Mouse (Mus musculus) kidney, postnatal 0 days (tissue): ENCODE data around the gene Suds3. TPM values are rescaled to one million over a fixed set of nuclear protein-coding genes. Genes with fewer than 3 reads are reported as not detected.

Experiments used
- ATAC-seq: fragments of 200-750 bp; cut with Nextera tagmentation; replicated peaks from 2 replicates; pipeline ENCODE4 v1.8.0; 2017; ENCODE audit warnings: low read depth, moderate number of reproducible peaks, moderate TSS enrichment, moderate library complexity; ENCODE audit not compliant: low FRiP score
- DNase-seq: peaks from one replicate; pipeline ENCODE4 v3.0.0-alpha.2; 2016; ENCODE audit warnings: low spot score
- H3K27ac ChIP-seq: fragments of 300-500 bp; sonication (generic); 2 replicates; pipeline ENCODE4 v1.5.1; 2014; ENCODE audit warnings: mild to moderate bottlenecking
- H3K27me3 ChIP-seq: fragments of 300-500 bp; sonication (generic); 2 replicates; pipeline ENCODE4 v1.6.1; 2014; ENCODE audit warnings: low read length, mixed read lengths; ENCODE audit not compliant: insufficient read depth
- H3K36me3 ChIP-seq: fragments of 300-500 bp; sonication (generic); 2 replicates; pipeline ENCODE4 v1.6.1; 2014; ENCODE audit warnings: low read length, mixed read lengths; ENCODE audit not compliant: insufficient read depth
- H3K4me1 ChIP-seq: fragments of 300-500 bp; sonication (generic); replicated peaks from 2 replicates; pipeline ENCODE4 v1.6.1; 2014; ENCODE audit warnings: antibody characterized with exemption, low read length, mixed read lengths; ENCODE audit not compliant: insufficient read depth
- H3K4me2 ChIP-seq: fragments of 300-500 bp; sonication (generic); 2 replicates; pipeline ENCODE4 v1.6.1; 2014; ENCODE audit warnings: mild to moderate bottlenecking, low read length, moderate library complexity, mixed read lengths
- H3K4me3 ChIP-seq: fragments of 300-500 bp; sonication (generic); replicated peaks from 2 replicates; pipeline ENCODE4 v1.5.1; 2014; ENCODE audit warnings: low read depth, low read length
- H3K9ac ChIP-seq: fragments of 300-500 bp; sonication (generic); 2 replicates; pipeline ENCODE4 v1.6.1; 2014; ENCODE audit warnings: low read depth, low read length
- H3K9me3 ChIP-seq: fragments of 300-500 bp; sonication (generic); replicated peaks from 2 replicates; pipeline ENCODE4 v1.6.1; 2016; ENCODE audit warnings: low read length, inconsistent platforms, mixed read lengths
- CTCF ChIP-seq: IDR thresholded peaks from 2 replicates; pipeline ENCODE4 v1.5.1; 2016; ENCODE audit warnings: antibody characterized with exemption, low read depth, mild to moderate bottlenecking, moderate library complexity
- WGBS: fragments of 180-500 bp; shearing (Covaris S2); extraction: QIAGEN DNeasy Blood & Tissue Kit; methylation state at CpG from one replicate; pipeline ENCODE4 v1.1.7; 2014; 5-methylcytosine and 5-hydroxymethylcytosine counted together
- polyA plus RNA-seq: library from polyadenylated mRNA; unstranded; fragments of >200 nt; fragmentation: Nextera tagmentation; extraction: Ambion mirVana; gene quantifications from 2 replicates; pipeline ENCODE4 v1.2.1, GENCODE M21; 2015

The Suds3 gene
- 69.3 and 69.5 TPM in 2 replicates for polyA plus RNA-seq

DNA sequence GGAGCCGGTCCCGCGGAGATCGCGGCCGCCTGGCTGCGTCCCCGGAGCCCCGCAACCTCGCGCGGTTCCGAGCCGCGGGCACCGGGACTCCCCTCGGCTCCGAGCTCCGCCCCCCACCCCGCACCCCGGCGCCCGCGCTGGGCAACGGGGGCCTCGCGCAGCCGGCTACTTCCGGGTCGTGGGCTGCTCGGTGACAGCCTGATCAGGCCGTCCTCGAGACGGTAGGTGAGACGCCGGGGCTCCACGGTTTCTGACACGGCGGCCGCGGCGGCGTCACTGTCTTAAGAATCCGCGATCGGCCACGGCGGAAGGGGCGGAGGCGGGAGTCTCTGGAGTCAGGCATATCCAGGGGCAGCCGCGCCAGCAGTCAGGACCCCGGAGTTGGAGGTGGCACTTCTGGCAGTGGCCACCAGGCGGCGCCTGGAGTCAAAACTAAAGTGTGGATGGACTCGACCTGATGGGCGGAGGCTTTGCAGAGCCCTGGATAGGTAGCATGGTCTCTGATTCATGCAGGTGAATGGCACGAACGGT, at the start of gene Suds3:
Gene Suds3 (minus strand): TSS at position 278 of the 531 bp plus-strand sequence.
- peak; percentile 89 for DNase-seq
- Histone ChIP-seq H3K4me1 (peaks cover 2% of the 10 kb centered on the region; the same call in 1 of the 2 replicates), H3K4me3 (peak within 1 kb of the TSS; percentile 98), H3K36me3 (0 out of 2 replicates have a peak, but pooled peaks cover 5% of the 10 kb centered on the region), H3K9me3 (no peaks in the 10 kb centered on the region), H3K27ac (peak within 1 kb of the TSS; percentile 94), H3K4me2 (peak within 1 kb of the TSS; percentile 88), H3K9ac (peak within 1 kb of the TSS; percentile 95), H3K27me3 (no peaks in the 10 kb centered on the region)
- peak; percentile 74 for ATAC-seq
- under 1% methylated on average over 59 of the region's 59 CpGs for WGBS
- peak; percentile 95 for TF ChIP-seq CTCF

DNA sequence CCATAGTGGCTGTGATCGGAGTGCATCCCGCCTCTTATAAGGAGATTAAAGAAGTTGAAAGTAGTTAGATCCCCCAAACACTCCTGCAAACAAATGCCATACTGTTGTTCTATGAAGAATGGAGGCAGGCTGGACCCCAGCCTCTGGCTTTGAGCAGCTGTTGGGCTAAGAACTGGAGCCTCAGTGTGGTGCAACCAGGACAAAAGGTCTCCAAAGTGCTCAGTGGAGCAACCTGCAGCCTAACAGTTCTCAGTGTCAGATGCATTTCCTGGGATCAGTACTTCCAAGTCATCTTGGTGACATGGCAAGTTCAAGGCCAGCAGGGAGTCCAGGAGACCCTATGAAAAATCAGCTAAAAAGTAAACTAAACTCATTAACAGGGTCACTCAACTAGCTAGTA, 49.0 kb upstream of the Suds3 start:
- Histone ChIP-seq H3K9ac (no peak overlapping the region), H3K27ac (no peak overlapping the region), H3K36me3 (0 out of 2 replicates have a peak, but pooled peaks cover 3% of the 10 kb centered on the region), H3K9me3 (no peaks in the 10 kb centered on the region), H3K4me3 (no peak overlapping the region), H3K4me1 (no peaks in the 10 kb centered on the region), H3K27me3 (no peaks in the 10 kb centered on the region), H3K4me2 (no peak overlapping the region)
- DNase-seq, result no peak
- ATAC-seq, result no peak
- no peak for TF ChIP-seq CTCF
- 92% methylated on average over 2 of the region's 2 CpGs for WGBS

DNA sequence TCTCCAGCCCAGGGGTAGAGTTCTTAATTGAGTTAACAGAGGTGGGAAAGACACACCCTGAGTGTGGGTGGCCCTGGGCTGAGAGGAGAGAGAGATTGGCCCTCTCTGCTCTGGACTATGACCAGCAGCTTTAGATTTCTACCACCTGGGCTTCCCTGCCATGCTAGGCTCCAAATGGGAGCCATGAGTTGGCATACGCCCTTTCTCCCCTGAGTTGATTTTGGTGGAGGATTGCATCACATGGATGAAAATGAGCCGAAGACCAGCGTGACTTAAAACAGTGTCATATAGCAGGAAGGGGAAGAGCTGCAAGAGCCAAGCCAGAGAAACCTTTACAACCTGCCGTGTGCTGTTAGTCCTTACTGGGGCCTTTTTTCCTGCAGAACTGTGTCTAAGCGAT, 48.6 kb upstream of the Suds3 start:
- 83% methylated on average over 5 of the region's 5 CpGs for WGBS
- no peaks in the 10 kb centered on the region; the same call in 1 of the 2 replicates for H3K4me1 ChIP-seq
- H3K36me3 ChIP-seq, result 0 out of 2 replicates have a peak, but pooled peaks cover 3% of the 10 kb centered on the region
- H3K9me3 ChIP-seq, result no peaks in the 10 kb centered on the region
- no peaks in the 10 kb centered on the region for H3K27me3 ChIP-seq
- H3K9ac ChIP-seq, result no peak overlapping the region
- H3K4me2 ChIP-seq, result no peak overlapping the region
- DNase-seq (no peak), ATAC-seq (no peak)
- H3K4me3 ChIP-seq, result no peak overlapping the region
- H3K27ac ChIP-seq, result no peak overlapping the region
- TF ChIP-seq CTCF, result no peak

DNA sequence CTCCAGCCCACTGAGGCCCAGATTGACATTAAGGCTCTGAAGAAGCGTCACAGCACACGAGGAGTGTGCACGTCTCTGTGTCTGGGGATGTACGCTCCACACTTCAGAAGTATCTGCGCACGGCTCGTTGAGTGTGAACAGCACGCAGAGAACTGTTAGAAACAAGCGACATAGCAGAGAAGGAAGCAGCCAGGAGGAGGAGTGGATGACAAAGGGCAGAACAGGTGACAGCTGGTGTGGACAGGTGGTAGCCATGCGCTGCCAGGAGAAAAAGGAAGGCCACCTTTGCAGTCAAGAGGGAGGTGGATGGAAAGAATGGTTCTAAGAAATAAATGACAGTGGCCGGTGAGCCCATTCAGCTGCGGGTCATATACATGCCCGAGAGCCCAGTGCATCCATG, 47.9 kb upstream of the Suds3 start:
- H3K27ac ChIP-seq, result no peak overlapping the region
- H3K4me3 ChIP-seq, result no peak overlapping the region
- no peaks in the 10 kb centered on the region for H3K9me3 ChIP-seq
- no peak for TF ChIP-seq CTCF
- no peak overlapping the region for H3K9ac ChIP-seq
- ATAC-seq (no peak), DNase-seq (no peak)
- no peaks in the 10 kb centered on the region for H3K27me3 ChIP-seq
- no peak overlapping the region for H3K4me2 ChIP-seq
- H3K36me3 ChIP-seq, result 0 out of 2 replicates have a peak, but pooled peaks cover 3% of the 10 kb centered on the region
- H3K4me1 ChIP-seq, result no peaks in the 10 kb centered on the region; the same call in 1 of the 2 replicates
- 93% methylated on average over 13 of the region's 13 CpGs for WGBS

DNA sequence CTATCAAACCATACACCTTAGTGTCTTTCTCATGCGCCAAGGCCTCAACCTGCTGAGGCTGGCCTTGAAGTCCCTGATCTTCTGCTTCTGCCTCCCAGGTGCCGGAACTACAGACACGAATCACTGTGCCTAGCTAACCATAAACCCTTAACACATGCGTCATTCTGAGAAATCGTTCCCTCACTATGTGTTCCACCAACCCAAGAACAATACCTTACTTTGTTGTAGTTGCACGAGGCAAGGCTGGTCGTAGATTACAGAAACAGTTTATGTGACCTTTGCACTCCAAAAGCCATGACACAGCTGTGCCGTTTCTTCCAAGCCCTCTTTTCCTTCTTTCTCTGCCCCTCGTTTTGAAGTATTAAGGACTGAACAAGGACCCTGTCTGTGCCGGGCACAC, 44.6 kb upstream of the Suds3 start:
- 0 out of 2 replicates have a peak overlapping the region, but pooled peaks have one; percentile 19 for H3K27ac ChIP-seq
- no peak for TF ChIP-seq CTCF
- WGBS, result 39% methylated on average over 10 of the region's 10 CpGs
- no peak overlapping the region for H3K4me3 ChIP-seq
- ATAC-seq (peak; percentile 47; the same call in 1 of the 2 replicates), DNase-seq (peak; percentile 40)
- H3K27me3 ChIP-seq, result no peaks in the 10 kb centered on the region
- H3K4me2 ChIP-seq, result no peak overlapping the region
- no peaks in the 10 kb centered on the region; the same call in 1 of the 2 replicates for H3K4me1 ChIP-seq
- H3K36me3 ChIP-seq, result 0 out of 2 replicates have a peak, but pooled peaks cover 3% of the 10 kb centered on the region
- no peaks in the 10 kb centered on the region for H3K9me3 ChIP-seq
- no peak overlapping the region for H3K9ac ChIP-seq

DNA sequence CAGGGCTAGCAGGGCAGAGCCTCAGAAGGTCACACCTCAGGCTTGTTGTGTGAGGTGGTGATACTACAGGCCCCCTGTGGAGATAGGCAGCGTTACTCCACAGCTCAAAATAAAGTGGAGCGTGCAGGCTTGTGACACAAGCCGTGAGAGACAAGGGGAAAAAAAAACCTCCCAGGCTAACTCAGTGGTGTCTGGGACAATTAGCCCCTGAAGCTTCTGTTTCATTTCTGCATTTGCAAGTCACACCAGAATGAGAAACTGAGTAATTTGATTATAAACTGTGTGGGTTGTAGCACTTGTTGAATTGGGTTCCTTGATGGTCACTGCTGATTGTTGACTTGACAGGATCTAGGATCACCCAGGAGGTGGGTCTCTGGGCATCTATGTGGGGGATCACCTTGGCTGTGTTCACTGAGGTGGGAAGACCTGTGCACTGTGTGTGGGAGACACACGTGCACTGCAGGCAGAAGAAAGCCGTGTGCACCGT, 43.9 kb upstream of the Suds3 start:
- WGBS, result 26% methylated on average over 6 of the region's 6 CpGs
- H3K27ac ChIP-seq, result peak overlapping the region; percentile 33; the same call in 1 of the 2 replicates
- H3K27me3 ChIP-seq, result no peaks in the 10 kb centered on the region
- TF ChIP-seq CTCF, result no peak
- no peak overlapping the region for H3K4me2 ChIP-seq
- DNase-seq, result no peak
- no peak overlapping the region for H3K9ac ChIP-seq
- H3K4me3 ChIP-seq, result no peak overlapping the region
- H3K36me3 ChIP-seq, result 0 out of 2 replicates have a peak, but pooled peaks cover 3% of the 10 kb centered on the region
- no peak for ATAC-seq
- H3K9me3 ChIP-seq, result no peaks in the 10 kb centered on the region
- no peaks in the 10 kb centered on the region; the same call in 1 of the 2 replicates for H3K4me1 ChIP-seq
